Mouse (Mus musculus): ENCODE results near the gene Gm37240.

- TF ChIP-seq CTCF (IDR thresholded peaks at IDR 0.05; ENCODE audit: borderline replicate concordance, insufficient read depth, low read depth, low read length): no peak
- TF ChIP-seq POLR2A (IDR thresholded peaks at IDR 0.05; ENCODE audit: borderline replicate concordance, insufficient read depth, low read length): no peak
Observed at GRCm38 (mm10) chr3:85160816-85161215, 726.5 kb downstream of the Gm37240 start.
